Mouse (Mus musculus) layer of hippocampus, adult 18-20 months (tissue): ENCODE data around the gene St6galnac3. TPM values are rescaled to one million over a fixed set of nuclear protein-coding genes. Genes with fewer than 3 reads are reported as not detected.
A peak's percentile ranks its signal among the peaks of the same experiment; 100 is the strongest.

Experiments
- DNase-seq, 2 experiments: peaks; one replicate each; pipeline ENCODE4 v3.0.0; 2022; ENCODE audit warnings: low spot score in 2 of 2
- total RNA-seq, 2 experiments: library from RNA; stranded (reverse); gene quantifications; 2 replicates each; pipeline ENCODE4 v1.2.3; 2021

The St6galnac3 gene
- total RNA-seq, 2 experiments from 2014 or later, result 24.7 to 27.0 TPM

DNA sequence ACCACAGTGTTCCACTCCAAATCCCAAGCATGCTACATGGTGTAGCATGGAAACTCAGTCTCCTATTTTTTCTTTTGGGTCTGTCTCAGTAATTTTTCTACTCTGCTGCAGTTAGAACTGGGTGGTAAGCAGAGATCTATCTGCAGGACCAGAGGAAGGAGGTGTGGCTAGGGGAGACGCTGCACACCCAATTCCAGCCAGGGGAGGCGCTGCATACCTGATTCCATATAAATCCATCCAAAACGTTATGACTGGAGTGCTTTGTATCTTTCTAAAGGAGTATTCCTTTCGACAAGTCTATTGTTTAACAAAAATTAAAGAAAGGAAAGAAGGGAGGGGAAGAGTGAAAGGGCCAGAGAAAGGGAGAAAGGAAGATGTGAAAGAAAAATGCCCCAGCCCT lies 476.9 kb downstream of the St6galnac3 start:
- no peak for DNase-seq

DNA sequence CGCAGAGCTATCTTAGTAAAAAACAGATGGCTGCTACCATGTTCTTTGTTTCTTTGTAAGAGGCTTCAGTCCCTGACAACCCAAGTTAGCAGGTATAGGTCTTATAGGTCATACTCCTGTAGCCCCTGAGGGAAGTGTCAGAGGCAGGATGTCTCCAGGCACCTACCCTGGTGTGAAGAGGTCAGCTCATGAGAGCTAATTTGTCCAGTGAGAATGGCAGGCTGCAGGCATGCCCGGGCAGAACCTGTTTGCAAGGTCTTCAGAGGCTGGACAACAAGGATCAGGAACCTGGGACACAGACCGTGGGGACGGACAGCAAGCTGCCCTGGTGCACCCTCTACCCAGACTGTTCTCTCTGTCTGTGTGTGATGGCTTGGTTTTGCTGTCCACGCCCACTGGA lies 482.4 kb downstream of the St6galnac3 start:
- no peak for DNase-seq

GRCm38 (mm10) chr3:153241134-153241533 lies 483.8 kb downstream of the St6galnac3 start:
- DNase-seq, result no peak

- no peak for DNase-seq
Observed at GRCm38 (mm10) chr3:153240366-153240765, 484.6 kb downstream of the St6galnac3 start.

DNA sequence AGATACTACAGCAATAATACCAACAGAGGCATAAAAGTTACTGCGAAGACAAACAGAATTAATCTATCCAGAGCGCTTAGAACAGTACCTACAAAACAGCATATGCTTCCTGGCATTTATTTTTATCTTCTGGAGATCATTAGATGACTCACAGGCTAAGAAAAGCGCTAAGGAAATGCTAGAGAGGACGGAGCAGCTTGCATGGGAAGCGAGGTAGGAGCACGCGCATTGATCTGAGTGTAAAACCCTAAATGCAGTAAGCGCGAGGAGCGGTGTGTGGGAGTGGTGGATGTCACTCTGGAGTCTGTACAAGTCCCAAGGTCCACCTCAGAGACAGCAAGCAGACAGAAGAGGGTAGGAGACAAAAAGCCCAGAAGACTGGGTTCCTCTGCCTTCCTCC lies 486.6 kb downstream of the St6galnac3 start:
- peak; percentile 67 to 76 for DNase-seq

GRCm38 (mm10) chr3:153236262-153236661 lies 488.7 kb downstream of the St6galnac3 start:
- peak in 1 of 2 experiments; percentile 62 for DNase-seq

DNA sequence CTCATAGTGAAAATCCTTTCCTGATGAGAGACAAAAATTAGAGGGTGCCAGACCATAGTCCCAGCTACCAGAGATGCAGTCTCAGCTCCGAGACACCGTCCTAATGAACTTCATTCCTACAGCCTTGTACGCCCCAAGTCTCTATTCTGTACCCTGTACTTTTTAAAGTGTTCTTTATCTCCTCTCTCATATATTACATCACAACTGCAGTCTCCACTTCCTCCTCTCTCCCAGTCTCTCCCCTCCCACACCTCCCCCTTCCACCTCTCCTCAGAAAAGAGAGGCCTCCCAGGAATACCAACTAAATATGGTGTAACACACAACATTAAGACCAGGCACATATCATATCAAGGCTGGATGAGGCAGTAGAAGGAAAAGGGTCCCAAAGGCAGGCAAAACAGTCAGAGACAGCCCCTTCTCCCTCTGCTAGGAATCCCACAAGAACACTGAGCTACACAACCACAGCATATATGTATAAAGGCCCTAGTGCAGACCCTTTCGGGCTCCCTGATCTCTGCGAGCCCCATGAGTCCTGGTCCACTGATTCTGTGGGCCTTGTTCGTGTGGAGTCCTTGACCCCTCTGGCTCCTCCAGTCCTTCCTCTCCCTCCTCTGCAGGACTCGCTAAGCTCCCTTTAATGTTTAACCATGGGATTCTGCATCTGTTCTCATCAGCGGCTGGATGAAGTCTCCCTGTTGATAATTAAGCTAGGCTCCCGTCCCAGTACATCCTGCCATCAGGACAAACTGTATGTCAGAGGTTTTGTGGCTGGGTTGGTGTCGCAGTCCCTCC lies 502.2 kb downstream of the St6galnac3 start:
- no peak for DNase-seq

- DNase-seq, result no peak
Observed at GRCm38 (mm10) chr3:153219391-153219790, 505.6 kb downstream of the St6galnac3 start.

DNA sequence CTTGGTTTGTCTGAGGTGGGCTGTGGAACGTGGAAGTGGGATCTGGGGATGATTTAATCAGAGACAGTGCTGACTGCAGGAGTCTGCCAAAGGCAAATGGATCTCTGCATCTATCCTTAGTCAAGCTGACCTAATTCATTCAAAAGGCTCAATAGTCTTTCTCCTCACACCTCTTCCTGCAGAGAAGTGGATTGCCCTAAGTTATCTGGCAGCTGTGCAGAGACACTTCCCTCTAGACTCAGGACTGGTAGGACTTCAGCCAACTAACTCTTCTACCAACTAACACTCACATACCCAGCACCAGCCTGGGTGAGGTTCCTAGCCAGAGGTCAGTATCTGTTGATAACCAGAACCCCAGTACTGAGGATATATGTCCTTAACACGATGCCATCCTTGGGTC lies 516.8 kb downstream of the St6galnac3 start:
- no peak for DNase-seq

DNA sequence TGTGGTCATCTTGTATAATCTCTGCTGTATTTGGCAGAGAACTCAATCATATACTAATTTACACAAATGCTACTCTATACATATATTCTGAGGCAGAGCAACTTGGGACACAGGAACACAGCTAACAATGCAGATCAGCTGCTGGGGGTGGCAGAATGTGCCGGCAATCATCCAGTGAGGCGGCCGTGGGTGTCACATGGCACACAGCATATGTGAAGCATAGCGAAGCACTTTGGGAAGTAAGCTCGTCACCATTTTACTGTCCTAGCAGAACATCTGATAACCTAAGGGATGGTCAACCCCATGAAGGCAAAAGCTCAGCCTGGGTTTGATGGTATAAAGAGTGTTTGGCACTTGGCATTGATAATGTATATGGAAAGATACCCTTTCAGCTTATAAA lies 520.9 kb downstream of the St6galnac3 start:
- peak in 1 of 2 experiments; percentile 71 for DNase-seq

- DNase-seq, result peak in 1 of 2 experiments; percentile 21
Observed at GRCm38 (mm10) chr3:153201835-153202234, 523.1 kb downstream of the St6galnac3 start.

GRCm38 (mm10) chr3:153200801-153201200 lies 524.2 kb downstream of the St6galnac3 start:
- no peak for DNase-seq

DNA sequence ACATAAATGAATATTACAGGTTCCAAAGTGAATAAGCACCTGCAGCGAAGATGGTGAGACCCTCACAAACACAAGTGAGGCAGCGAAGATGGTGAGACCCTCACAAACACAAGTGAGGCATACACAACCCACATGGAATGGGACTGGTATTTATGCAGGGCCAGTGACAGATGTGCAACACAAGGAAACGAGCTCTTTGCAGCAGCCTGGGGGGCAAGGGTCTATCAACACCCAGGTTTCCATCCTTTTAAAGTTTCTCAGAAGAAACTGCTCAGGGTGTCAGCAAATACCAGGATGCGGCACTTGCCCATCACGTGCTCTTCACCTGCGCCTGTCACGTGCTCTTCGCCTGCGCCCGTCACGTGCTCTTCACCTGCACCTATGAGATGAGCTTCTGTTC lies 524.9 kb downstream of the St6galnac3 start:
- no peak for DNase-seq

- DNase-seq, result peak in 1 of 2 experiments; percentile 49
Observed at GRCm38 (mm10) chr3:153199251-153199650, 525.7 kb downstream of the St6galnac3 start.

GRCm38 (mm10) chr3:153198514-153198913 lies 526.5 kb downstream of the St6galnac3 start:
- DNase-seq, result no peak

DNA sequence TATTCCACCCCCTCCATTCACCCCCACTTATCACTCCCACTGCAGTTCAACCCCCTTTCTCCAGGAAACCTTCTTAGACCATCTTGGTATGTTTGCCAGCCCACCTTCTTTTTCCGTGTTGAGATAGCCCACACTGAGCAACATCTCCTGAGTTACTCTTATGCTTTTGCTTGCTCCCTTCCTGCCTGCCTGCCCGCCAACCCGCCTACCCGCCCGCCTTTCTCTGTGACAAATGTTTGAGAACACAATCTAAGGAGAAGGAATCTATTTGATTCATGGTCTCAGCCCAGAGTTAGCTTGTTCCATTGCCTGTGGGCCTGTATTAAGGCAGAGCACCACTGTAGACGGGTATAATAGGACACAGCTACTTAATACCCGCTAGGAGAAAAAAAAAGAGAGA lies 531.9 kb downstream of the St6galnac3 start:
- DNase-seq, result no peak

- DNase-seq, result no peak
Observed at GRCm38 (mm10) chr3:153190742-153191141, 534.2 kb downstream of the St6galnac3 start.

- DNase-seq, result peak; percentile 23 to 68
Observed at GRCm38 (mm10) chr3:153189685-153190467, 535.1 kb downstream of the St6galnac3 start.

GRCm38 (mm10) chr3:153188224-153188623 lies 536.8 kb downstream of the St6galnac3 start:
- DNase-seq, result no peak

GRCm38 (mm10) chr3:153185117-153185516 lies 539.9 kb downstream of the St6galnac3 start:
- DNase-seq, result no peak

- DNase-seq, result no peak
Observed at GRCm38 (mm10) chr3:153181242-153181641, 543.7 kb downstream of the St6galnac3 start.

- no peak for DNase-seq
Observed at GRCm38 (mm10) chr3:153176749-153177148, 548.2 kb downstream of the St6galnac3 start.
